Mouse (Mus musculus): ENCODE measurements around the gene D130043K22Rik. TPM values are rescaled to one million over a fixed set of nuclear protein-coding genes. Genes with fewer than 3 reads are reported as not detected.
A peak's percentile ranks its signal among the peaks of the same experiment; 100 is the strongest.

The D130043K22Rik gene
- polyA plus RNA-seq, 1 experiment from 2014 or later, result 0.28 TPM

DNA sequence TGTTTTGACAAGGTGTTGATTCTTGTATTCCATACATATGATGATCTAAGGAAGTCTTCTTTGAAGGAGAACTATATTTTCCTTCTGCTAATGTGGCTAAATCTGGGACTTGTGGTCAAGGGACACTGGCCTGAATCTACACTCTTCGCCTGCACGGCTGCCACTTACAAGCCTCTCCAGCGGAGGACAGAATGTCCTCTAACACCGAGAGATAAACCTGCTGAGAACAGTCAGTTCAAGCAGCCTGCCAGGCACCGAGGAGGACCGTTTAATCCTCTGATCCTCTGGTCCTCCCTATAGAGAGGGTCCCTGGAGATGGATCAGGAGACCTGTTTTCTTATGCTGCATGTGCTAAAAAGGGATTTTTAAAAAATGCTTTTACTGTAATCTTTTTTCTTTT lies 58.5 kb downstream of the D130043K22Rik start:
- ATAC-seq (ENCODE audit: insufficient number of reproducible peaks, low FRiP score), result no peak
- Histone ChIP-seq H3K4me3 (no peak overlapping the region), H3K9ac (no peak overlapping the region), H3K27me3 (replicated peaks) (no peaks in the 10 kb centered on the region), H3K4me2 (no peak overlapping the region), H3K36me3 (no peaks in the 10 kb centered on the region), H3K27ac (ENCODE audit: poor library complexity, severe bottlenecking) (no peak overlapping the region), H3K4me1 (replicated peaks) (peaks cover 8% of the 10 kb centered on the region; the same call in 1 of the 2 replicates), H3K9me3 (replicated peaks) (no peaks in the 10 kb centered on the region)
- 37% methylated on average over 6 of the region's 6 CpGs for WGBS

DNA sequence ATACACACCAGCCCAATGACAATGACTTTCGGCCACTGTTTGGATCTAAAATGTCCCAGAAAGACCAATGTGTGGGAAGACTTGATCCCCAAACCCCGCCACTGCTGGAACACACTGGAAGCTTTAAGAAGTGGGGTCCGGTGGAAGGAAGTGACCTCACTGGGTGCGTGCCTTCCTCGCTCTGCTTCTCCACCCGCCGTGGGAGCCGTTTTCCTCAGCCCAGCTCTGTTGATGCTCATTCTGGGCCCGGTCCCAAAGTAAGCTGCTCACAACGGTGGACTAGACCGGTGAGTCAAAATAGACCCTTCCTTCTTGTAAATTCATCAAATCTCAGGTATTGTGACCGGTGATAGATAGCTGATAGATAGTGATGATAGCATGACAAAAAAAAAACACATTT lies 60.5 kb downstream of the D130043K22Rik start:
- Histone ChIP-seq H3K4me2 (no peak overlapping the region), H3K9me3 (replicated peaks) (no peaks in the 10 kb centered on the region), H3K36me3 (peaks cover 9% of the 10 kb centered on the region; the same call in 1 of the 2 replicates), H3K27me3 (replicated peaks) (no peaks in the 10 kb centered on the region), H3K27ac (ENCODE audit: poor library complexity, severe bottlenecking) (no peak overlapping the region), H3K9ac (no peak overlapping the region), H3K4me1 (replicated peaks) (no peaks in the 10 kb centered on the region), H3K4me3 (no peak overlapping the region)
- ATAC-seq (ENCODE audit: insufficient number of reproducible peaks, low FRiP score), result no peak
- 87% methylated on average over 12 of the region's 12 CpGs for WGBS

DNA sequence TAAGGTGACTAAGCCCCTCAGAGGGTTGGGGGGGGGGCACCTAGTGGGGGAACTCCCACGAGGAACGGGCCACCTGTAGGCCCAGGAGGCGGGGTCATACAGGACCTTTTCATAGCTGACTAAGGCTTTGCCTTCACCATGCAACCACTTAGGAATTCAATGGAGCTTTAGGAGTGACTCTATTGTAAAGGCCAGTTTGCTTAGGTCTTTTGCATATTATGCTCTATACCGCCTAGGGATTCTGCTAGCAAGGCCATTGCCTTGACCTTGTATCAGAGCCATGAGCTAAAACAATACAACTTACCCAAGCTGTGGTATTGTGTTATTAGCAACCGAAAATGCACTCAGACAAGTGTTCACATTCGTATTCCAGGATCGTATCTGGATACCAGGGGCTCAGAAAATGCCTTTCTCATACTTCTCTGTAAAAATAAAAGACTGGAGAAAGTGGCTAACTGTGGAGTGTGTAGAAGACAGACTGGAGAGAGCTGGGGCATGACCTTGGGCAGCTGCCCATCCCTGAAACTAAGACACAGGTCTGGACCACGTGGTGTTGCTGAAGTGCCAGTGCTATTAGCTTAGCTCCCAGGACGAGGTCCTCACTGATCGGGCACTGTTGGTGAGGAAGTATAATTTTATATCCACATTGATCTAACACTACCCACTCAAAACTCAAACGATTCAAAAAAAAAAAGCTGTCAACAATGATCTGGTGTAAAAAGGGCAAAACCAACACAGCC lies 62.1 kb downstream of the D130043K22Rik start:
- ATAC-seq (ENCODE audit: insufficient number of reproducible peaks, low FRiP score), result no peak
- WGBS, result 75% methylated on average over 11 of the region's 11 CpGs
- Histone ChIP-seq H3K9me3 (replicated peaks) (no peaks in the 10 kb centered on the region), H3K4me2 (no peak overlapping the region), H3K4me1 (replicated peaks) (no peaks in the 10 kb centered on the region), H3K27me3 (replicated peaks) (no peaks in the 10 kb centered on the region), H3K4me3 (no peak overlapping the region), H3K27ac (ENCODE audit: poor library complexity, severe bottlenecking) (no peak overlapping the region), H3K36me3 (peaks cover 18% of the 10 kb centered on the region), H3K9ac (no peak overlapping the region)

DNA sequence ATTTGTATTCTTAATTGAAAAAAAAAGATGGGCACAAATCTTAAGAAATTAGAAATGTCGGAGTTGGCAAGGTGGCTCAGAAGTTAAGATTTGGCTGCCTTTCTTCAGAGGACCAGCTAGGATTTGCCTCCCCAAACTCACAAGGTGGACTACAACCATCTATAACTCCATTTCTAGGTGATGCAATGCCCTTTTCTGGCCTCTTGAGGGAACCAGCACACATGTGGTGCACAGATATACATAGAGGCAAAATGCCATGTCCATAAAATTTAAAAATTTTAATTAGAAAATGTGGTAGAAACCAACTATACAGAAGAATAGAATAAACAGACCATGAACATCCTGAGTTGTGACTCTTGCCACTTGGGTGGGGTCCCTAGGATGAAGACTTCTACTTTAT lies 64.2 kb downstream of the D130043K22Rik start:
- Histone ChIP-seq H3K27ac (ENCODE audit: poor library complexity, severe bottlenecking) (no peak overlapping the region), H3K27me3 (replicated peaks) (no peaks in the 10 kb centered on the region), H3K4me3 (no peak overlapping the region), H3K4me2 (no peak overlapping the region), H3K36me3 (peaks cover 29% of the 10 kb centered on the region), H3K9me3 (replicated peaks) (no peaks in the 10 kb centered on the region), H3K9ac (no peak overlapping the region), H3K4me1 (replicated peaks) (no peaks in the 10 kb centered on the region)
- 86% methylated on average over 1 of the region's 1 CpGs for WGBS
- no peak for ATAC-seq (ENCODE audit: insufficient number of reproducible peaks, low FRiP score)

DNA sequence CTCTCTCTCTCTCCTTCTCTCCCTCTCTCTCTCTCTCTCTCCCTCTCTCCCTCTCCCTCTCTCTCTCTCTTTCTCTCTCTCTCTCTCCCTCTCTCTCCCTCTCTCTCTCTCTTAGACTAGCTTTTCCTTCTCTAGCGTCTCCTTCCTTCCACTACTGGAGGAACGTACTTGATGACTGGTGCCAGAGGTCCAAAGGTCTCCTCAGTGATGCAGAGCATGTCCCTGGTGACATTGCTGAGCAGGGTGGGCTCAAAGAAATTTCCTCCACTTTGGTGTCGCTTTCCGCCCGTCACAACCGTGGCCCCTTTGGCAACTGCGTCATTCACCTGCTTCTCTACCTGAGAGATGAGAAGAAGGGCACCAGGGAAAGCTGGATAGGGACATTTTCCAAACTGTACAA lies 68.6 kb downstream of the D130043K22Rik start:
- Histone ChIP-seq H3K9me3 (replicated peaks) (no peaks in the 10 kb centered on the region), H3K4me3 (no peak overlapping the region), H3K4me1 (replicated peaks) (peaks cover 10% of the 10 kb centered on the region), H3K27me3 (replicated peaks) (no peaks in the 10 kb centered on the region), H3K36me3 (peaks cover 53% of the 10 kb centered on the region), H3K9ac (no peak overlapping the region), H3K27ac (ENCODE audit: poor library complexity, severe bottlenecking) (no peak overlapping the region), H3K4me2 (no peak overlapping the region)
- 87% methylated on average over 7 of the region's 7 CpGs for WGBS
- no peak for ATAC-seq (ENCODE audit: insufficient number of reproducible peaks, low FRiP score)

DNA sequence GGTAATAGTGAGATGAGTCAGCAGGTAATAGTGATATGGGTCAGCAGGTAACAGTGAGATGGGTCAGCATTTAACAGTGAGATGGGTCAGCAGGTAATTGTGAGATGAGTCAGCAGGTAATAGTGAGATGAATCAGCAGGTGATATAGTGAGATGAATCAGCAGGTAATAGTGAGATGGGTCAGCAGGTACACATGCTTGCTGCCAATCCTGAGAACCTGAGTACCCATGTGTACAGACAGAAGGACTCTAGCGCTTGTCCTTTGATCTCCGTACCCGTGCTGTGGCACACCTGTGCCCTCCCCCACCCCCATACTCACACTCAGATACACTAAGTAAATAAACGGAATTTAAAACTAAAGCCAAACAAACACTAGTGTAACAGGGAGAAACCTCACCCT lies 70.0 kb downstream of the D130043K22Rik start:
- no peak for ATAC-seq (ENCODE audit: insufficient number of reproducible peaks, low FRiP score)
- H3K36me3 ChIP-seq, result peaks cover 57% of the 10 kb centered on the region
- 74% methylated on average over 4 of the region's 4 CpGs for WGBS

DNA sequence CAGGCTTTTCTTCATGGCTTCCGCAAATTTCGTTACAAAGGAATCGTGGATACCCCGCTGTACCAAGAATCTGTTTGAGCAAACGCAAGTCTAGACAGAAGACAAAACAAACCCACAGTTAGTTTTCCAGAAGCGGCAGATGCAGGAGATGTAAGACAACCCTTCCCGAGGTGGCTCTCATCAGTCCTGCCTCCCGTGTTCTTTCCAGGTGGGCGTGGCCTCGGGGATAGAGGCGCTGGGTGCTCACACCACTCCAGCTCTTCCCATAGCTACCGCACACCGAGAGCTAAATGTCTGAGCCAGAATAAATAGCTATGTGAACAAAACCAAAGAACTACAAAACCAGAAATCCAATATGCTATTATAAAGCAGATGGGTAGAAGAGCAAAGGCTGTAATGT lies 70.9 kb downstream of the D130043K22Rik start:
- H3K4me3 ChIP-seq, result no peak overlapping the region
- H3K9me3 ChIP-seq (replicated peaks), result no peaks in the 10 kb centered on the region
- no peak overlapping the region for H3K9ac ChIP-seq
- WGBS, result 66% methylated on average over 13 of the region's 13 CpGs
- no peaks in the 10 kb centered on the region for H3K27me3 ChIP-seq (replicated peaks)
- no peak for ATAC-seq (ENCODE audit: insufficient number of reproducible peaks, low FRiP score)
- H3K4me2 ChIP-seq, result no peak overlapping the region
- peaks cover 10% of the 10 kb centered on the region for H3K4me1 ChIP-seq (replicated peaks)
- H3K27ac ChIP-seq (ENCODE audit: poor library complexity, severe bottlenecking), result no peak overlapping the region
- H3K36me3 ChIP-seq, result peaks cover 52% of the 10 kb centered on the region

More for the DNA sequence above, 70.0 kb downstream of the D130043K22Rik start:
- no peak overlapping the region for H3K4me3 ChIP-seq
- no peak overlapping the region for H3K4me2 ChIP-seq
- H3K9me3 ChIP-seq (replicated peaks), result no peaks in the 10 kb centered on the region
- no peak overlapping the region for H3K9ac ChIP-seq
- H3K27ac ChIP-seq (ENCODE audit: poor library complexity, severe bottlenecking), result no peak overlapping the region
- peaks cover 10% of the 10 kb centered on the region for H3K4me1 ChIP-seq (replicated peaks)
- H3K27me3 ChIP-seq (replicated peaks), result no peaks in the 10 kb centered on the region

DNA sequence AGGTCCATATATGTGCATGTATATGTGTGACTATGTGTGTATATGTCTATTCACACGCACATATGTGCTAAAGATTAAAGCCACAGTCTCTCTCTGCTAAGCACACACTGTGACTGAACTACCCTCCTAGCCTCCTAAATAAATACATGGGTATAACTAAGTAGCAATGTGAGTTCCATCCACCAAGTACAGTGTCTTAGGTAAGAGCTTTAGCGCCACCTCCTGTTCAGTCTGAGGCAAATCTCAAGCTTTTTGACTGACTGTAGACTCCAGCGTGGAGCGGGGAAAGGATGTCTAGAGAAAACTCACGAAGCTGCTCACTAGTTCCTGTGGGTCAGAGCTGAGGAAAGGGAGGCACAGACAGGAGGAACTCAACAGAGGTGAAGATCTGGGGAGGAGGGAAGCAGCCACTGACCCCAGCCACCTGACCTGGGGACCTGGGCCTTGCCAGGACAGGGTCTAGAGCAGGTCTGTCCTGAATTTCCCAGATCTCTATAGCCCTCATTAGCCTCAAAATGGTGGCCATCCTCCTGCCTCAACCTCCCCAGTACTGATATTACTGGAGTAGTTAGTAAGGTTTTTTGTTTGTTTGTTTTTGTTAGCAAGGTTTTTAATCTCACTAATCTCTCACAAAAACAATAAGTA lies 75.5 kb downstream of the D130043K22Rik start:
- no peak overlapping the region for H3K9ac ChIP-seq
- peaks cover 6% of the 10 kb centered on the region; the same call in 1 of the 2 replicates for H3K4me1 ChIP-seq (replicated peaks)
- peak; percentile 64; the same call in 1 of the 2 replicates for ATAC-seq (ENCODE audit: insufficient number of reproducible peaks, low FRiP score)
- WGBS, result 22% methylated on average over 5 of the region's 5 CpGs
- H3K27me3 ChIP-seq (replicated peaks), result no peaks in the 10 kb centered on the region
- no peak overlapping the region for H3K27ac ChIP-seq (ENCODE audit: poor library complexity, severe bottlenecking)
- H3K36me3 ChIP-seq, result peaks cover 54% of the 10 kb centered on the region
- no peak overlapping the region for H3K4me3 ChIP-seq
- H3K4me2 ChIP-seq, result no peak overlapping the region
- no peaks in the 10 kb centered on the region for H3K9me3 ChIP-seq (replicated peaks)

DNA sequence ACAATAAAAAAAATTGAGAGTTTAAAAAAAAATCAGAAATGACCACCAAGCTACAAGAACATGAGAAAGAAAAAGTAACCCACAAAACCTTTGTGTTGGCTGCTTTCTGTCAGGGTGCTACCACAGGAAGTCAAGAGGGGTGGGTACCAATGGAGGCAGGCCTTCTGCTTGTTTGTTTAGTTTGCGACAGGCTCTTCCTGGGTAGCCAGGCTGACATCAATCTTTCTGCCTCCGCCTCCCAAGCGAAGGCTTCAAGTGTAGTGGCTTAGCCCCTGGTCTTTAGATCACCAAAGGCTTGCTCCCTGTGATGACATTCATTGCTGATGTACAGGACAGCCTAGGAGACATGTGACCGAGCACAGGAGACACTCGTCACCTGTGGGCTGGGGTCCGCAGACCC lies 76.3 kb downstream of the D130043K22Rik start:
- H3K36me3 ChIP-seq, result peaks cover 57% of the 10 kb centered on the region
- no peak overlapping the region for H3K9ac ChIP-seq
- no peak overlapping the region for H3K4me3 ChIP-seq
- no peak for ATAC-seq (ENCODE audit: insufficient number of reproducible peaks, low FRiP score)
- no peaks in the 10 kb centered on the region for H3K4me1 ChIP-seq (replicated peaks)
- no peaks in the 10 kb centered on the region for H3K27me3 ChIP-seq (replicated peaks)
- no peak overlapping the region for H3K27ac ChIP-seq (ENCODE audit: poor library complexity, severe bottlenecking)
- H3K9me3 ChIP-seq (replicated peaks), result no peaks in the 10 kb centered on the region
- H3K4me2 ChIP-seq, result no peak overlapping the region
- 70% methylated on average over 6 of the region's 6 CpGs for whole genome bisulfite sequencing

DNA sequence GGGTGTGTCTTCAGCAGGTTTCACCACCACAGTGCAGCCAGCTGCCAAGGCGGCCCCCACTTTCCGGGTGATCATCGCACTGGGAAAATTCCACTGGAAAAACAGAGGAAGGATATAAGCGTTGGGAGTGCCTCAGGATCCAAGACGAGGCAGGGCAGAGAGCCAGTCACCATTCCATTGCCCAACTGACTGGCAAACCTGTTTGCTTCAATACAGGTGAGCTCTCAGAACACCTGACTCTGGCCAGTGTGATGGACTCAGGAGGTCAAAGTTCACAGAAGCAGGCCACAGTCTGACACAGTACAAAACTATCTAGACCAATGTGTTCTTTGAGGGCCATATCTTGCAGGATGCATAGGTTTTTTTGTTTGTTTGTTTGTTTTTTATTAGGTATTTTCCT lies 79.1 kb downstream of the D130043K22Rik start:
- no peak overlapping the region for H3K27ac ChIP-seq (ENCODE audit: poor library complexity, severe bottlenecking)
- no peak overlapping the region for H3K9ac ChIP-seq
- no peaks in the 10 kb centered on the region for H3K9me3 ChIP-seq (replicated peaks)
- no peaks in the 10 kb centered on the region for H3K4me1 ChIP-seq (replicated peaks)
- no peak for ATAC-seq (ENCODE audit: insufficient number of reproducible peaks, low FRiP score)
- H3K27me3 ChIP-seq (replicated peaks), result no peaks in the 10 kb centered on the region
- peaks cover 39% of the 10 kb centered on the region for H3K36me3 ChIP-seq
- WGBS, result 81% methylated on average over 5 of the region's 5 CpGs
- H3K4me3 ChIP-seq, result no peak overlapping the region
- no peak overlapping the region for H3K4me2 ChIP-seq

DNA sequence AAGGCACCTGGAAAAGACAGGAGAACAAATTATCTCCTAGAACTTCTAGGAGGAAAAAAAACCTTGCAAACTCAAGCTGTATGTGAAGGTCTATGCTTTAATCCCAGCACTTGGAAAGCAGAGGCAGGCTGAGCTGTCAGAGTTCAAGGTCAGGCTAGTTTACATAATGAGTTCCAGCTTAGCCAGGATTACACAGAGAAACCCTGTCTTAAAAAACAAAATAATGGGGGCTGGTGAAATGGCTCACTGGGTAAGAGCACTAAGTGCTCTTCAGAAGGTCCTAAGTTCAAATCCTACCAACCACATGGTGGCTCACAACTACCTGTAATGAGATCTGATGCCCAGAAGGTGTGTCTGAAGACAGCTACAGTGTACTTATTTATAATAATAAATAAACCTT lies 85.7 kb downstream of the D130043K22Rik start:
- Histone ChIP-seq H3K4me3 (no peak overlapping the region), H3K27me3 (replicated peaks) (no peaks in the 10 kb centered on the region), H3K27ac (ENCODE audit: poor library complexity, severe bottlenecking) (no peak overlapping the region), H3K4me2 (no peak overlapping the region), H3K36me3 (peaks cover 3% of the 10 kb centered on the region; the same call in 1 of the 2 replicates), H3K9ac (no peak overlapping the region), H3K9me3 (replicated peaks) (no peaks in the 10 kb centered on the region), H3K4me1 (replicated peaks) (peaks cover 3% of the 10 kb centered on the region; the same call in 1 of the 2 replicates)
- no peak for ATAC-seq (ENCODE audit: insufficient number of reproducible peaks, low FRiP score)
